Mouse (Mus musculus) limb, embryonic 13.5 days (tissue): ENCODE measurements around the gene Il18rap. TPM values are rescaled to one million over a fixed set of nuclear protein-coding genes. Genes with fewer than 3 reads are reported as not detected.
"Not testable (repeated sequence)": the region's sequence is repeated elsewhere in the genome, so short reads cannot be mapped to it uniquely, and the experiment has no call there.

ENCODE experiments used
- ATAC-seq: fragments of 200-750 bp; cut with Nextera tagmentation; 2 replicates; pipeline ENCODE4 v1.8.0; 2017; ENCODE audit warnings: low read depth, moderate number of reproducible peaks, moderate TSS enrichment; ENCODE audit not compliant: low FRiP score
- H3K27ac ChIP-seq: fragments of 300-500 bp; sonication (generic); 2 replicates; pipeline ENCODE4 v1.5.1; 2015; ENCODE audit warnings: inconsistent platforms, mild to moderate bottlenecking, moderate library complexity
- H3K27me3 ChIP-seq: fragments of 300-500 bp; sonication (generic); 2 replicates; pipeline ENCODE4 v1.6.1; 2015; ENCODE audit warnings: mild to moderate bottlenecking, inconsistent platforms
- H3K36me3 ChIP-seq: fragments of 300-500 bp; sonication (generic); 2 replicates; pipeline ENCODE4 v1.6.1; 2015; ENCODE audit warnings: inconsistent platforms, mild to moderate bottlenecking, moderate library complexity
- H3K4me1 ChIP-seq: fragments of 300-500 bp; sonication (generic); 2 replicates; pipeline ENCODE4 v1.6.1; 2015; ENCODE audit warnings: inconsistent platforms
- H3K4me2 ChIP-seq: fragments of 300-500 bp; sonication (generic); replicated peaks from 2 replicates; pipeline ENCODE4 v1.6.1; 2015; ENCODE audit warnings: inconsistent platforms, mild to moderate bottlenecking, moderate library complexity
- H3K4me3 ChIP-seq: fragments of 300-500 bp; sonication (generic); 2 replicates; pipeline ENCODE4 v1.5.1; 2015; ENCODE audit warnings: moderate library complexity, mild to moderate bottlenecking, inconsistent platforms
- H3K9ac ChIP-seq: fragments of 300-500 bp; sonication (generic); 2 replicates; pipeline ENCODE4 v1.6.1; 2015; ENCODE audit warnings: mild to moderate bottlenecking, inconsistent platforms
- H3K9me3 ChIP-seq: fragments of 300-500 bp; sonication (generic); 2 replicates; pipeline ENCODE4 v1.6.1; 2016; ENCODE audit warnings: inconsistent platforms
- WGBS: fragments of 180-500 bp; shearing (Covaris S2); methylation state at CpG from one replicate; pipeline ENCODE4 v1.1.7; 2015; 5-methylcytosine and 5-hydroxymethylcytosine counted together
- polyA plus RNA-seq: library from polyadenylated mRNA; unstranded; fragments of >200 nt; fragmentation: Nextera tagmentation; extraction: Ambion mirVana; gene quantifications from 2 replicates; pipeline ENCODE4 v1.2.1, GENCODE M21; 2015

The Il18rap gene
- polyA plus RNA-seq, 1 experiment from 2014 or later, result 0.11 TPM

DNA sequence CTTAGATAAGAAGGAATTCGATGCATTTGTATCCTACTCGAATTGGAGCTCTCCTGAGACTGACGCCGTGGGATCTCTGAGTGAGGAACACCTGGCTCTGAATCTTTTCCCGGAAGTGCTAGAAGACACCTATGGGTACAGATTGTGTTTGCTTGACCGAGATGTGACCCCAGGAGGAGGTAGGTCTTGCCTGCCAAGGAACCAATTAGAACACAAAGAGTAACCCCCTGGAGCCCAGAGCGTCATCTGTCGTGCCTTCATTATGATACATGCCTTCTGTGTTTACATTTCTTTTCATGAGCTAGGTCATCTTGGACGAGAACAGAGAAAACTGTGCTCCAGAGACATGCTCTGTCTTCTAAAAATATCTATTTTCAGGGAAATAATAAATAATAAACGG, 32.6 kb downstream of the Il18rap start:
- no peak for ATAC-seq
- no peaks in the 10 kb centered on the region for H3K9me3 ChIP-seq

DNA sequence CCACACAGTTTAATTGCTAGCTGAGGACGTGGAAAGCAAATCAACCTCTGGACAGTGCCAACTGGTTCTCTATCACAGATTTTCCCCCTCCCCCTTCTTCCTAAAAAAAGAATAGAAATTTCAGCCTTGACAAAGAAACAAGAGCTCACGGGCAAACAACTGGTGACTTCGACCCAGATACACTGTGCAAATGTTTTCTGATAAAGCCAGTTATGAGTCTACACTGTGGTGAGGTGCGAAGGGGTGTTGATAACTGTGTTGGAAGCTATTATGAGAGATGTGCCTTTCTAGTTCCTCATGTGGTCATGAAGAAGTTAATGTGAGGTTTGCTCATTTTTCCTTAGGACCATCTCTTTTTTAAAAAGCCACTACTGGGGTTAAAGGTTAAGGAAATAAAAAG, 54.2 kb downstream of the Il18rap start:
- Histone ChIP-seq H3K27ac (no peak overlapping the region), H3K4me2 (no peak overlapping the region), H3K4me1 (no peaks in the 10 kb centered on the region), H3K27me3 (no peaks in the 10 kb centered on the region), H3K4me3 (no peak overlapping the region), H3K9ac (no peak overlapping the region), H3K36me3 (no peaks in the 10 kb centered on the region), H3K9me3 (no peaks in the 10 kb centered on the region)
- ATAC-seq, result no peak
- 83% methylated on average over 4 of the region's 4 CpGs for WGBS

More for the DNA sequence above, 32.6 kb downstream of the Il18rap start:
- WGBS, result 68% methylated on average over 10 of the region's 10 CpGs
- no peak overlapping the region for H3K27ac ChIP-seq
- H3K4me3 ChIP-seq, result no peak overlapping the region
- H3K36me3 ChIP-seq, result no peaks in the 10 kb centered on the region
- no peak overlapping the region for H3K9ac ChIP-seq
- H3K4me2 ChIP-seq, result no peak overlapping the region
- 0 out of 2 replicates have a peak, but pooled peaks cover 1% of the 10 kb centered on the region for H3K27me3 ChIP-seq
- no peaks in the 10 kb centered on the region for H3K4me1 ChIP-seq

DNA sequence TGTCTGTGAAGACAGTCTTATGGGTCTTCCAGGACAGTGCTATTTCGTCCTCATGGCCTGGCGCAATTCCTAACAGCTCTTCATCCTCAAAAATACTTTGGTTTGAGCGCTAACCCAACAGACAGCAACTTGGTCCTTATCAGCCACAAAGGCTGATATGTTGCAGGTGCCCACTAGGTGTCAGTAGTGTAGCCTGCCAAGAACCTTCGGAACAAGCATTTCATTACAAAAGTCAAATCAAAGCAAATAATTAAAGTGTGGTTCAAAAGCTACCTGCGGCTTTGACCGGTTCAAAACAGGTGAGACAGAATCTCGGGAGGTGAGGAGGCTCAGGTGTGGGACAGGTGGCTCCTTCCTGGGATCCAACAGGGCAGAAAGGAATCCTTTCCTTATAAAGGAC, 64.6 kb downstream of the Il18rap start, which contains the start of gene Slc9a4:
TSS of gene Slc9a4 (plus strand) at position 298 of the 400 bp plus-strand sequence.
- Histone ChIP-seq H3K36me3 (no peaks in the 10 kb centered on the region), H3K4me2 (no peak within 1 kb of the TSS; the same call in 1 of the 2 replicates), H3K4me1 (no peaks in the 10 kb centered on the region), H3K9ac (no peak within 1 kb of the TSS), H3K27me3 (peaks cover 9% of the 10 kb centered on the region), H3K27ac (no peak within 1 kb of the TSS), H3K4me3 (no peak within 1 kb of the TSS), H3K9me3 (no peaks in the 10 kb centered on the region)
- ATAC-seq, result no peak
- 14% methylated on average over 7 of the region's 7 CpGs for WGBS

DNA sequence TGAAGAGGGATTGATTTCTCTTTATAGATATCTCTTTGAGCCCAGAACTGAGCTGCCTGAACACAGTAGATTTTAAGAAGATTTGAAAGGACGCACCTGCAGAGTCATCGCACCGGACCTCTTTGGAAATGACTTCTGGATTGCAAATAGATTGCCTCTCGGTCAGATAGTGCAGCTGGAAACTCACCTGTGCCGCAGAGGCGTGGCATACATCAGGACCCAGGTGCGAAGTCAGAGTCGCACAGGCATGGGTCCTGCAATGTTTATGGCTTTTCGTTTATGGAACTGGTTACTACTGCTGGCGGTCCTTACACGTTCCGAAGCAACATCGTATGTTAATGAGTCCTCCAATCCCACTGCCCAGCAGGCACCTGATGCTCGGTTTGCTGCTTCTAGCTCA, 65.1 kb downstream of the Il18rap start:
- 58% methylated on average over 14 of the region's 14 CpGs for WGBS
- ATAC-seq, result no peak
- Histone ChIP-seq H3K9ac (no peak overlapping the region), H3K9me3 (no peaks in the 10 kb centered on the region), H3K36me3 (no peaks in the 10 kb centered on the region), H3K4me1 (no peaks in the 10 kb centered on the region), H3K4me3 (no peak overlapping the region), H3K4me2 (no peak overlapping the region), H3K27ac (no peak overlapping the region), H3K27me3 (peaks cover 9% of the 10 kb centered on the region)

DNA sequence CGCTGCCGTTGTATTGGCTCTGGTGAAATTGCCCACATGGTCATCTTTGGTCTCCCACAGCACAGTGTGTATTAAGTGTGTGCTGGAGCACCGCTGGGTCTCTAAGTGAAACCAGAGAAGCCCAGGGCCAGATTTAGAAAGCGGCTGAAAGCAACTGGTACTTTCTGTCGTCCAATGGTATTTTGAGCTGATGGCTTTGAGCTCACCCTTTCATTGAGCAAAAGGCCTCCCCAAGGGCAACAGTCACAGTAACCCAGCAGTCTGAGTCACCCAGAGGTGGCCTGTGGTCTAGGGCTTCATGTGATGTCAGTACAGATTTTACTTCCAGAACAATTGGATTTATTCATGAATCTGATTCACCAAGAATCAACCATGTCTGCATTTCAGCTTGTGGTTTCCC, 71.6 kb downstream of the Il18rap start:
- Histone ChIP-seq H3K9me3 (no peaks in the 10 kb centered on the region), H3K4me3 (no peak overlapping the region), H3K4me2 (no peak overlapping the region), H3K4me1 (no peaks in the 10 kb centered on the region), H3K27me3 (no peaks in the 10 kb centered on the region), H3K9ac (no peak overlapping the region), H3K36me3 (no peaks in the 10 kb centered on the region), H3K27ac (no peak overlapping the region)
- WGBS, result 60% methylated on average over 5 of the region's 5 CpGs
- ATAC-seq, result no peak

DNA sequence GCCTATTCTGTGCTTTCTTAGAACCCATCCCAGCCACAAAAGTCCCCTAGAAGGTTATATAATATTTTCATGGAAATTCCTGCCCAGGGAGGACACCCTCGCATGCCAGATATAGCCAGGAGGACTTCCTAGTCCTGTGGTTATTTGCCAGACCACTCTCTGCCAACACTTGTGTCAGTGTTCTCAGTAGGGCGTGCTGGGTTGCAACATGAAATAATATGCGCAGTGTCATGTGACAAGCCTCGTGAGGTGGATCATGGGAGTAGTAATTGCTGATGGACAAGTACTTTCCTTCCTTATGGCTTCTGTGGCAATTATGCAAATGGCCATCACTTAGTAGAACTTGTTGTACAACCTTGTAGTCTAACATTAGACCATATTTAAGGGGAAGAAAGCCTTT, 75.8 kb downstream of the Il18rap start:
- H3K4me2 ChIP-seq, result no peak overlapping the region
- no peak for ATAC-seq
- H3K27me3 ChIP-seq, result no peaks in the 10 kb centered on the region
- no peak overlapping the region for H3K27ac ChIP-seq
- H3K4me1 ChIP-seq, result no peaks in the 10 kb centered on the region
- no peak overlapping the region for H3K4me3 ChIP-seq
- H3K9me3 ChIP-seq, result 0 out of 2 replicates have a peak, but pooled peaks cover 3% of the 10 kb centered on the region
- no peaks in the 10 kb centered on the region for H3K36me3 ChIP-seq
- H3K9ac ChIP-seq, result no peak overlapping the region
- WGBS, result 81% methylated on average over 4 of the region's 4 CpGs

DNA sequence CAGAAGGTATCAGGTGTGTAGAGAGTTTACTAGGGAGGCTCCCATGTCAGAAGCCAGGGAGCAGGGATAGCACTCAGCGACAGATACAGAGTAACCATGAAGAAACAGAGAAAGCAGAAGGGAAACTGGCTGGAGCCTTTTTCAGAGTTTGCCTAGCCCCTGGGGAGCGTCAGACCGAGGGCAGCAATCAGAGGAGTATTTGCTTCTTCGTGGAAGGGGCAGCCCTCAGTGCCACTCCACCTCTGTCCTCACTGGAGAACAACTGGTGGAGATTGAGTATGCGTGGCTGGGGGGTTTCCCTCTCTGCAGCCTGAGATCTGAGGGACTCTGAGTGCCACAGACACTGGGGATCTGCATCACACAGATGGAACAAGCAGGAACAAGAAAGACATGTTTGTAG, 82.7 kb downstream of the Il18rap start:
- H3K27ac ChIP-seq, result no peak overlapping the region

DNA sequence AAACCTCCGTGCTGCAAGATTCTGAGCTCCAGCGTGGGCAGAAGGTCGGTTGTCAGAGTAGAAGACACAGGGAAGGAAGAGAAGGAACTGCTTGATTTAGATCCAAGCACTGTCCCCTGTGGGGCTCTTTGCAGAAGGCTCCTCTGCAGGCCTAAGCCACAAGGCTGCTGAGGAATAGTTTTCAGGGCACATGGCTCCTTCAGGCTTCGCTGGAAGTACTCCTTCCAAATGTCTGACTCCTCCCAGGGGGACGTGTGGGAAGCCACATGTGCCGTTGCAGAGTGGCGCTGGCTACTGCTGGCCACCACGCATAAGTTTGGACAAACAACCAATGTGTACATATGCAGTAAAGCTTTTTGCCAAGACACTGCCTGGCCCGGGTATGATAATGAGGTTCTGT, 84.5 kb downstream of the Il18rap start:
- H3K4me3 ChIP-seq, H3K36me3 ChIP-seq, H3K4me2 ChIP-seq, H3K27ac ChIP-seq, H3K9ac ChIP-seq, H3K4me1 ChIP-seq, H3K27me3 ChIP-seq, ATAC-seq, H3K9me3 ChIP-seq: not testable (repeated sequence)
- WGBS, result 87% methylated on average over 9 of the region's 9 CpGs

More for the DNA sequence above, 82.7 kb downstream of the Il18rap start:
- WGBS, result 63% methylated on average over 5 of the region's 5 CpGs
- no peak for ATAC-seq
- no peak overlapping the region for H3K4me3 ChIP-seq
- no peaks in the 10 kb centered on the region for H3K36me3 ChIP-seq
- H3K9me3 ChIP-seq, result no peaks in the 10 kb centered on the region
- no peak overlapping the region for H3K9ac ChIP-seq
- H3K27me3 ChIP-seq, result no peaks in the 10 kb centered on the region
- H3K4me1 ChIP-seq, result no peaks in the 10 kb centered on the region; the same call in 1 of the 2 replicates
- H3K4me2 ChIP-seq, result no peak overlapping the region

DNA sequence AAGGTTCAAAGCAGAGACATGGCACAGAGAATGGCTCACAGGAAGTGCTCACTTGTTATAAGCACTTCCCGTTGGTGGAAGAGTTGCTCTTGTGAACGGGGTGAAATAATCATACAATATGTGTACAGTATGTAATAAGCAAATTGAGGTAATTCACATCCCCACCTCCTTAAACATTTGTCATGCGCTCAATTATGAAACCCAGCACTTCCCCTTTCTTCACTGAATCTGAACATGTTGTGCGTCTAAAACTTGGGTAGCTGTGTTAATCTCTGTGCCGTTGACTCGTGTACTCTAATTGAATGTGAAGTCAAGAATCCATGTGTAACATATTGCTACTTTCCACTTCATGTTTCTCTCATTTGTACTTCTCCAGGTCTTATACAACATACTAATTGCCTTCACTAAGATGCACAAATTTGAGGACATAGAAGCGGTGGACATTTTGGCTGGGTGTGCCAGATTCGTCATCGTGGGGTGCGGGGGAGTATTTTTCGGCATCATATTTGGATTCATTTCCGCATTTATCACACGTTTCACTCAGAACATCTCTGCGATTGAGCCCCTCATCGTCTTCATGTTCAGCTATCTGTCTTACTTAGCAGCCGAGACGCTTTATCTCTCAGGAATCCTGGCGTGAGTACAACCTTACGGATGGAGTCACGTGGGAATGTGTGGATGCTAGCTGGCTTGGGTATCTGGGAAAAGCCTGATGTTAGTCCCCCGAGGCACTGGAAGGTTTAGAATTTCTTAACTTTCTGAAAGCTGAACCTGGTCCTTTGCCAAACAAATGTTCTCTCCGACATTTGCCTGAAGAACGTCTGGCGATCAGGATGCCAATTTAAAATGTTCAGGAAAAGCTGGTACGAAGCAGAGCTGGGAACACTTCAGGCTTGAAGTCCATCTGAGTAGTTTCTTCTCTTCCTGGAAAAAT, 85.5 kb downstream of the Il18rap start:
- no peak overlapping the region for H3K4me2 ChIP-seq
- H3K9me3 ChIP-seq, result no peaks in the 10 kb centered on the region
- H3K9ac ChIP-seq, result no peak overlapping the region
- H3K27ac ChIP-seq, result no peak overlapping the region
- H3K4me3 ChIP-seq, result no peak overlapping the region
- H3K36me3 ChIP-seq, result no peaks in the 10 kb centered on the region
- H3K4me1 ChIP-seq, result no peaks in the 10 kb centered on the region; the same call in 1 of the 2 replicates
- H3K27me3 ChIP-seq, result no peaks in the 10 kb centered on the region
- peak; percentile 36; the same call in 1 of the 2 replicates for ATAC-seq
- WGBS, result 74% methylated on average over 25 of the region's 25 CpGs

Other genes starting within 250 kb of the Il18rap start
- gene Il1rl2, start 190.8 kb upstream of the Il18rap start, polyA plus RNA-seq, result 4.3 and 5.1 TPM in 2 replicates
- gene Il1rl1, start 85.8 kb upstream of the Il18rap start, polyA plus RNA-seq, result 1.1 and 1.4 TPM in 2 replicates
- gene Il18r1, start 49.8 kb upstream of the Il18rap start, polyA plus RNA-seq, result 0.10 and 0.14 TPM in 2 replicates
- gene Slc9a4, start 64.7 kb downstream of the Il18rap start, polyA plus RNA-seq, result not detected in 2 replicates
- 0.27 and 0.45 TPM in 2 replicates for gene Slc9a2, start 165.2 kb downstream of the Il18rap start, polyA plus RNA-seq